Mouse (Mus musculus): Measurements from ENCODE around the gene St3gal2.
"Not testable (repeated sequence)": the region's sequence is repeated elsewhere in the genome, so short reads cannot be mapped to it uniquely, and the experiment has no call there.

The St3gal2 gene

GRCm38 (mm10) chr8:110911576-110912570 is 7.8 kb upstream of the St3gal2 start:
- DNase-seq, result no peak

GRCm38 (mm10) chr8:110917415-110917814 is 2.3 kb upstream of the St3gal2 start:
- peak in 1 of 2 experiments; percentile 21 for DNase-seq

- DNase-seq, result no peak
Measured at GRCm38 (mm10) chr8:110918027-110918426, 1.7 kb upstream of the St3gal2 start.

- DNase-seq, result peak; percentile 37 to 56
Measured at GRCm38 (mm10) chr8:110918460-110918859, 1.3 kb upstream of the St3gal2 start.

- no peak for DNase-seq
Measured at GRCm38 (mm10) chr8:110920032-110920772, 480 bp downstream of the St3gal2 start.

GRCm38 (mm10) chr8:110920773-110921277 is 1.1 kb downstream of the St3gal2 start:
- no peak for DNase-seq

- peak; percentile 26 to 37 for DNase-seq
Measured at GRCm38 (mm10) chr8:110921492-110922230, 1.9 kb downstream of the St3gal2 start.

GRCm38 (mm10) chr8:110925691-110926140 is 6.0 kb downstream of the St3gal2 start:
- no peak for DNase-seq

GRCm38 (mm10) chr8:110926690-110927089 is 7.0 kb downstream of the St3gal2 start:
- no peak for DNase-seq

- DNase-seq, result no peak
Measured at GRCm38 (mm10) chr8:110928435-110928834, 8.7 kb downstream of the St3gal2 start.

- no peak for DNase-seq
Measured at GRCm38 (mm10) chr8:110929066-110929465, 9.3 kb downstream of the St3gal2 start.

- DNase-seq, result not testable (repeated sequence)
Measured at GRCm38 (mm10) chr8:110929672-110930071, 9.9 kb downstream of the St3gal2 start.

GRCm38 (mm10) chr8:110931176-110931939 is 11.6 kb downstream of the St3gal2 start:
- peak; percentile 74 to 82 for DNase-seq

GRCm38 (mm10) chr8:110932444-110932843 is 12.7 kb downstream of the St3gal2 start:
- DNase-seq, result no peak

- DNase-seq, result no peak
Measured at GRCm38 (mm10) chr8:110933272-110933671, 13.6 kb downstream of the St3gal2 start.

- peak in 1 of 2 experiments; percentile 31 for DNase-seq
Measured at GRCm38 (mm10) chr8:110936217-110936616, 16.5 kb downstream of the St3gal2 start.

GRCm38 (mm10) chr8:110938882-110939589 is 19.3 kb downstream of the St3gal2 start:
- DNase-seq, result peak; percentile 61 to 77

- DNase-seq, result no peak
Measured at GRCm38 (mm10) chr8:110940682-110941452, 21.1 kb downstream of the St3gal2 start.

GRCm38 (mm10) chr8:110941453-110941948 is 21.8 kb downstream of the St3gal2 start:
- peak; percentile 81 to 88 for DNase-seq
